In the genomic region with DNA sequence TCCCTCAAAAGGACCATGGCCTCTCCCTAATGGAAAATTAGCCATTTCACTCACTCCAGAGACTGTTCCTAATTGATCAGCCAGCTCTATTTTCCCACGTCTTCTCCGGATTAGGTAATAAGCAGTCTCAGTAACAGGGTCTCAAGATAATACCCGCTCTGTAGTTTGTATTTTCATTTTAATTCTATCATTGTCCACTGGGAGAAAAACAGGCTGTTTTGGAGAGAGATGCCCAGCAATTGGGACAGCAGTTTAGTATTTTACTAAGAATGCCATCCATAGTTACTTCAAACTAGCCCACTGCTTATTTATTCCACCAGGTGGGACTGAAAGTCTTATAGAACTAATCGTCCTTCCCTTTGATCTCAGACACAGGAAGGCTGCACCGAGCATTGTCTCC, we compare ENCODE assay signal across 25 mouse cellular contexts. TPM values are rescaled to one million over a fixed set of nuclear protein-coding genes. Genes with fewer than 3 reads are reported as not detected.
"Had no signal": no experiment of that assay in that cellular context is flagged by ENCODE, and none has a peak within 500 bp of the region (broad histone marks: within the 10 kb centered on the region; RNA-seq: fewer than 3 reads in every experiment).

Olfr218 (plus strand) TSS at position 301 of the 400 bp plus-strand sequence.

- H3K27me3 ChIP-seq: neural tube, embryonic 13.5 days; neural tube, embryonic 15.5 days; stomach, embryonic 15.5 days had no signal

- H3K4me1 ChIP-seq: neural tube, embryonic 13.5 days; neural tube, embryonic 15.5 days; stomach, embryonic 15.5 days had no signal

- H3K36me3 ChIP-seq: neural tube, embryonic 13.5 days; neural tube, embryonic 15.5 days; stomach, embryonic 15.5 days had no signal

- H3K9me3 ChIP-seq: neural tube, embryonic 13.5 days; neural tube, embryonic 15.5 days; stomach, embryonic 15.5 days had no signal

- H3K4me2 ChIP-seq: neural tube, embryonic 13.5 days; neural tube, embryonic 15.5 days; stomach, embryonic 15.5 days had no signal

- DNase-seq: retina, postnatal 1 day; right cerebral cortex, adult 18-20 months; right cerebral cortex, postnatal 14 days; right cerebral cortex, postnatal 25 days; right cerebral cortex, postnatal 4 days; spleen, adult 18-20 months; thymus, adult 18-20 months; thymus, adult 2 months; thymus, postnatal 14 days; thymus, postnatal 25 days; thymus, postnatal 36 days; thymus, postnatal 4 days had no signal

- H3K27ac ChIP-seq: neural tube, embryonic 13.5 days; neural tube, embryonic 15.5 days; stomach, embryonic 15.5 days; stomach, postnatal 0 days had no signal

- H3K9ac ChIP-seq: neural tube, embryonic 13.5 days; neural tube, embryonic 15.5 days; stomach, embryonic 15.5 days had no signal

- H3K4me3 ChIP-seq: neural tube, embryonic 13.5 days; neural tube, embryonic 15.5 days; stomach, embryonic 15.5 days had no signal

RNA-seq across cellular contexts. Expression of gene Olfr218, which starts in this region (rescaled TPM):
- total RNA-seq: neutrophil, adult 5-6 weeks had no signal
- polyA plus RNA-seq: neural tube, embryonic 13.5 days; neural tube, embryonic 14.5 days; neural tube, embryonic 15.5 days; small intestine, adult 2 months; spleen, adult 2 months; stomach, embryonic 14.5 days; stomach, embryonic 15.5 days; stomach, embryonic 16.5 days; stomach, postnatal 0 days; testis, adult 2 months; thymus, adult 2 months; thymus, postnatal 0 days; urinary bladder, adult 2 months had no signal
